Mouse (Mus musculus): ENCODE results near the gene Pim3.
"Not testable (repeated sequence)": the region's sequence is repeated elsewhere in the genome, so short reads cannot be mapped to it uniquely, and the experiment has no call there.

The Pim3 gene

DNA sequence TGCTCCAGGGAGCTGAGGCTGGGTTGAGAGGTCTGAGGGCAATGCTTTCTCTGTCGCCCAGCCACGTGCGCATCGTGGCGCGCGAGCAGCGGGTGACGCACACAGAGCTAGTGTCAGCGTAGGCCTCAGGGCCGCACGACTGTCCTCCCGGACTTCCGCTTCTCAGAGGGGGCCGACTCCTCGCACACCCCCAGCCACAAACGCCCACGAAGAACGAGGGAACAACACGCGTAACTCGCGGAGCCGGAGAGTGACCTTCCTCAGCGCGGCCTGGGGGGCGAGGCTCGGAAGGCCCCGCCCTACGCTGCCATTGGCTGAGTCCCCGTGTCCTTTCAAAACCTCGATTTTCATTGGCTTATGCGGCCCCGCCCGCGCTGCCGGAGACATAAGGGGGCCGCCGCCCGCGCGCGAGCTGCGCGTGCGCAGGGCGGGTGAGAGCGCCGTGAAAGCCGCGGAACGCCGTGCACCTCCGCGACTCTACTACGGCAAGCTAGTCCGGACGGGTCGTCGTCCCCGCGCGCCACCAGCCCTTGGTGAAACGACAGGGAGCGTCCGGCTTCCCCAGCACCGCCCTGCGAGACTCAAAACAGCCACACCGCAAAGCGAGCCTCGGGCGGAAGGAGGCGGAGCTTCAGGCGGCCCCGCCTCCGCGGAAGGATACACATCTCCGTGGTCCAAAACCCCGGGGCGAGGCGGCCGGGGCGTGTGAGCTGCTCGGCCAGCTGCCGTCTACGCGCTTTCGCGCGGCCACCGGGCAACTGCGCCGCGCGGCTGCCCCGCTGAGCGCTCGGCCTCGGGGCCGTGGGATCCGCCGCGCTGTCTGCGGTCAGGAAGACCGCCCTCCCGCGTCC is at the start of gene Pim3:
TSS of gene Pim3 (plus strand) at position 415 of the 851 bp plus-strand sequence.
- no peak for DNase-seq (ENCODE audit: extremely low read depth, low read depth, low spot score)

DNA sequence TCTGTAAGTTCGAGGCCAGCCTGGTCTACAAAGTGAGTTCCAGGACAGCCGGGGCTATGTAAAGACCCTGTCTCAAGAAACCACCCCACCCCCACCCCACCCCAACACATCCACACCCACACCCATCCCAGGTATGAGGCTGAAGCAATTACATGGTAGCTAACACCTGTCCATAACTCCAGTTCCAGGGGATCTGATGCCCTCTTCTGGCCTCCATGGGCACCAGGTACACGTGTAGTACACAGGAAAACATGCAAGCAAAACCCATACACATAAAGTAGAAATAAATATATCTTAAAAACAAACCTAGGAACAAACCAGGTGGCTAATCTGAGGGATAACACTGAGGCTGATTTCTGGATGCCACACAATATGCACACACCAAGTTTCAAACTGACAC is 48.7 kb upstream of the Pim3 start:
- DNase-seq (ENCODE audit: extremely low read depth, low read depth, low spot score): no peak

DNA sequence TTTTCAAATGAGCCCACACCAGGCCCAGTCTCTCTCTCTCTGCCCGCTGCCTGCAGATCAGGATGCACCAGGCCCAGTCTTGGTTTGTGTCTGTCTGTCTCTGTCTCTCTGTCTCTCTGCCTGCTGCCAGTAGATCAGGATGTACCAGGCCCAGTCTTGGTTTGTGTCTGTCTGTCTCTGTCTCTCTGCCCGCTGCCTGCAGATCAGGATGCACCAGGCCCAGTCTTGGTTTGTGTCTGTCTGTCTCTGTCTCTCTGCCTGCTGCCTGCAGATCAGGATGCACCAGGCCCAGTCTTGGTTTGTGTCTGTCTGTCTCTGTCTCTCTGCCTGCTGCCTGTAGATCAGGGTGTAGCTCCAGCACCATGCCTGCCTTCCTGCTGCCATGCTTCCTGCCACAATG is 48.1 kb upstream of the Pim3 start:
- not testable (repeated sequence) for DNase-seq (ENCODE audit: extremely low read depth, low read depth, low spot score)

DNA sequence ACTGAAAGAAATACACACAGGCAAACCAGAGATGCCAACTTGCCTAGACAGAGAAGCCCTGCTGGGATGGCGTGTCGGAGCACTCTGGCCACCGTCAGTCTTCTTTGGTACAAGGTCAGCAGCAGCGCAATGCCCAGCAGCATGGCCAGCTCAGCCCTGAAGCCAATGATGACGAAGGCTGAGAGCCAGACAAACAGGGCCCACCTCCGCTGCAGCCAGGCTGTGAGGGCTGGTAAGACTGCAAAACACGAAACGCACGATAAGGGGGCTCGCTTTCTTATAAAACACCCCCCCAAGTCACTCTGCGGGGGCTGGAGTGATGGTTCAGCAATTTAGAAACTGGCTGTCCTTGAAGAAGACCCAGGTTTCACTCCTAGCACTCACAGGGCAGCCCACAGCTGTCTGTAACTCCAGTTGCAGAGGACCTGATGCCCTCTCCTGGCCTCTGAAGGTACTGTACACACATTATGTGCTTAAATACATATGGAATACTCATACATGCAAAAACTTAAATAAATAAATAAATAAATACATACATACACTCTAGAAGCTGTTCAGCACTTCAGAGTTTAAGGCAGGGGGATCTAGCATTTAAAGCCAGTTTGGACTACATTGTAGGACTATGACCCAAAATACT is 47.5 kb upstream of the Pim3 start:
- DNase-seq (ENCODE audit: extremely low read depth, low read depth, low spot score): no peak

DNA sequence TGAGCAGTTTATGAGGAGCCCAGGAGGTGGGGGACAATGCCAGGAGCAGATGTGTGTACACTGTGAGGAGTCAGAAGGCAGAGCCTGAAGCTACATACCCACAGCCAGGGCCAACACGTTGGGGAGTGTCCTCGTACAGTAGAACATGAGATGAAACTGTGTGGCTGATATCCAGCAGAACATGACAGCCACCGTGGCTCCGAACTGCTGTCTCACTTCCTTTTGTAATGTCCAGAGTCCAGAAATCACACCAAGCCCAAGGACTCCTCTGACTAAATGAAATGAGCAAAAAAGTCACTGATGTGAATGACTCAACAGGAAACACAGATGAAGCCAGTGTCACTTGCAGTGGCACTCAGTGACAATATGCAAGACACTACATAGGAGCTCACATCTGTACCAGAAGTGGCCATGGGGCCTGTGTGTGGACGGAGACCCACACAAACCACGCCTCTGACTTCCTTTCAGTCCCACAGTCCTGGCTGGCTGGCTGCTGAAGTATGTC is 46.7 kb upstream of the Pim3 start:
- DNase-seq (ENCODE audit: extremely low read depth, low read depth, low spot score): no peak

DNA sequence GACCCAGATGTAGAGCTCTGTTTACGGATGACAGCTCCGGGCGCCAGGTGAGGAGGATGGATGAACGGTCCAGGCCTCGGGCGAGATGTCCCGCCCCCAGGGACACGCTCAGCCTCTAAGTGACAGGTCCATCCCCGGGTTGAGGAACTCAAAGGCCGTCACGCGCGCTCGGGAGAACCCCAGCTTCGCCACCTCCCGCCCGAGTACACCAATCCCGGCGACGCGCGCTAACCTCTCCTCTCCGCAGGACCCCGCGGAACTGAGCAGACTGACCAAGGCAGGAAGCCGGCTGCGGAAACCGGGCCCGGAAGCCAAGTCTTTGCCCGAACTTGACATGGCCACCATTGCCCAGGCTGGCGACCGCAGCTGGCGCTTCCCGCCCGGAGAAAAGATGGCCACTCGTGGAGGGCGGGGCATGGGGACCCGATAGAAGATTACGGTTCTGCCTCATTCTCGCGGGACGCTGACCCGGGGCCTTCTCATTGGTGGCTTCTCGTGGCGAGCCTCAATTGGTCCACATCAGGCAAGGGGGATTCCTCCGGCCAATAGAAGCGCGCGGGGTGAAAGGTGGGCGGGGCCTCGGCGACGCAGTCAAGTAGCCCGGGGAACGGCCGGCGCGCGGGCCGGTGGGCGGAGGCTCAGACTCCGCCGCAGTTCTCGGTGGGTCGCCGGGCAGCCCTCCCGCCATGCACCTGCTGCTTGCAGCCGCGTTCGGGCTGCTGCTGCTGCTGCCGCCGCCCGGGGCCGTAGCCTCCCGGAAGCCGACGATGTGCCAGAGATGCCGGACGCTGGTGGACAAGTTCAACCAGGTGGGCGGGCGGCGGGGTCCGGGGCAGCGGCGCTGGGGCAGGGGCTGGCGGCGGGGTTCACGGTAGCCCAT is 42.7 kb upstream of the Pim3 start, which contains the start of the genes Alg12 and Creld2:
TSS of gene Alg12 (minus strand) at position 293 of the 880 bp plus-strand sequence.
TSS of gene Creld2 (plus strand) at position 621 of the 880 bp plus-strand sequence.
- peak; percentile 82 for DNase-seq (ENCODE audit: extremely low read depth, low read depth, low spot score)

DNA sequence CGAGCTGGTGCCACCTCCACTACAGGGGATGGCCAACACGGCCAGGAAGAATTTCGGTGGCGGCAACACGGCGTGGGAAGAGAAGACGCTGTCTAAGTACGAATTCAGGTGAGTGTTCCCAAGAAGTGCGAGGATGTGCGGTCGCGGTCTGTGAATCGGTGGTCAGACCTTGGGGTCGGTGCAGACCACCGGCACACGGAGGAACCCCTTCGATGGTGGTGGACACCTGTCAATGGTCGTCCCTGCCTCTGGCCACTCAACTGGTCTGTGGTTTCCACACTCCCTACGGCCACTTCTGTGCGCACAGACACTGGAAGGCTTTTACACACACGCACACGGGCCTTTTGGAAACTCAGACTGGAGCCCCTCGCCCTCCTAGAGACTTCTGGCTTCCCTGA is 42.1 kb upstream of the Pim3 start:
- DNase-seq (ENCODE audit: extremely low read depth, low read depth, low spot score): no peak

DNA sequence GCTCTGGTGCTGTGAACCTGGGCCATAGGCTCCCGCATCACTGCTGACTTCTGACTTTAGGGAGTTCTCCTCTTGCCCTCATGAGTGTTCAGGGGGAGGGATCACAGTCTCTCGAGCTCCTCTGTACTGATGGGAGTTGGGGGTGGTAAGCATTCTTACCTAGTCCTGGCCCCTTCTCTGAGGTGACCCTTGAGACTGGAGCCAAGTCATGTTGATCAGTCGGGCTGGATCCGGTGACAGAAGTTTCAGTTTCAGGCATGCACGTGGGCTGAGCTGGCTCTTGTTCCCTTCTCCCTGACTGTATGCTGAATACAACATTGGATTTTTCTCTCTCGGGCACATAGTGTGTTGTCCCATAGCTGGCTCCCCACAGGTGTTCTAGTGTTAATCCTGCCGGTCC is 40.6 kb upstream of the Pim3 start:
- DNase-seq (ENCODE audit: extremely low read depth, low read depth, low spot score): no peak

DNA sequence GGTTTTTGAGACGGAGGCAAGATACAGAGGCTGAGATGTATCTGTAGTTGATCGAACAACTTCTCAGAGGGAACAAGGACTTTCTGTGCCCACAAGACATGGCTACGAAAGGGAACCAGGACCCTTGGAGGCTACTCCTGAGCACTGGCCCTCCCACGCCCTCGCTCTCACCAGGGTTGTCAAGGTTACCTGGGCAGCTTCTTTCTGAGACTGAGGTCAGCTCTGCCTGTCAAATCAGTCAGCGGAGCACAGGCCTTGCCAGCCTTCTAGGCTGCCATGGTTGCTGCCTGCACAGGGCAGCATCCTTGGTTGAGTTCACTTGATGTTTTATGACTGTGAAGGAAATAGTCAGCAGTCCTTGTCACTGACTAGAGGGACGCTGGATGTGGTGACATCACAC is 39.5 kb upstream of the Pim3 start:
- DNase-seq (ENCODE audit: extremely low read depth, low read depth, low spot score): no peak

DNA sequence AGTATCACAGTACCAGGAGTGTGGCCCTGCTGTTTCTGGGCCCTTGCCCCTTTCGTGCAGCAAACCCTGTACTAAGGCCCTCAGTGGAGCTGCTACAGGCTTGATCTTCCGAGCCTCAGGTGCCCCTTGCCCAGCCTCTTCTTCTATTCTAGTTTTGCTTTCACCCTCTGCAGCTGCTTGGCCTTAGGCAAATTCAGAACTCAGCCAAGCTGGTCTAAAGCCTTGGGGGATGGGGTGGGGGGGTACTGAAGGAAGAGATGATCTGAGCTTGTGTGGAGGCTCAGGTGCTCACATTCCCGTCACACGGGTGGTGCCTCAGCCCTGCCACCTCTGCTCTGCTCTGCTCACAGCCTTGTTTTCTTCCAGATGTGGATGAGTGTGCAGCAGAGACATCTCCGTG is 38.6 kb upstream of the Pim3 start:
- no peak for DNase-seq (ENCODE audit: extremely low read depth, low read depth, low spot score)

DNA sequence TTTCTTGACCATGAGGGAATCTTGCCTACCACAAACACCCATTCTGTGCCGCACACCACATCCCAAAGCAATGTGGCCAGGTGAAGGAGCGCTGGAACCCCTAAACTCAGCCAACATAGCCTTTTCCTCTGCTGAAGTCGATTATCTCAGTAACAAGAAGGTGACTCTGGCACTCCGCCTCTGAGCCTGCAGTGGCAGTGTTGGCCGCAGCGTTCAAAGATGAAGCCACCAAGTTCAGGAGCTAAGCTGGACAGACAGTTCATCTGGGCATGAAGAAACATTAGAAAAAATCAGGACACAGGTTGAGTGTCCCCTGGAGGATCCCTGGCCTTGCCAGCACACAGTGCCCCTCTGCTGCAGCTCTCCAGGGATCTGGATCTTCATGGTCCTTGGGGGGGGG is 34.5 kb upstream of the Pim3 start:
- DNase-seq (ENCODE audit: extremely low read depth, low read depth, low spot score): no peak

DNA sequence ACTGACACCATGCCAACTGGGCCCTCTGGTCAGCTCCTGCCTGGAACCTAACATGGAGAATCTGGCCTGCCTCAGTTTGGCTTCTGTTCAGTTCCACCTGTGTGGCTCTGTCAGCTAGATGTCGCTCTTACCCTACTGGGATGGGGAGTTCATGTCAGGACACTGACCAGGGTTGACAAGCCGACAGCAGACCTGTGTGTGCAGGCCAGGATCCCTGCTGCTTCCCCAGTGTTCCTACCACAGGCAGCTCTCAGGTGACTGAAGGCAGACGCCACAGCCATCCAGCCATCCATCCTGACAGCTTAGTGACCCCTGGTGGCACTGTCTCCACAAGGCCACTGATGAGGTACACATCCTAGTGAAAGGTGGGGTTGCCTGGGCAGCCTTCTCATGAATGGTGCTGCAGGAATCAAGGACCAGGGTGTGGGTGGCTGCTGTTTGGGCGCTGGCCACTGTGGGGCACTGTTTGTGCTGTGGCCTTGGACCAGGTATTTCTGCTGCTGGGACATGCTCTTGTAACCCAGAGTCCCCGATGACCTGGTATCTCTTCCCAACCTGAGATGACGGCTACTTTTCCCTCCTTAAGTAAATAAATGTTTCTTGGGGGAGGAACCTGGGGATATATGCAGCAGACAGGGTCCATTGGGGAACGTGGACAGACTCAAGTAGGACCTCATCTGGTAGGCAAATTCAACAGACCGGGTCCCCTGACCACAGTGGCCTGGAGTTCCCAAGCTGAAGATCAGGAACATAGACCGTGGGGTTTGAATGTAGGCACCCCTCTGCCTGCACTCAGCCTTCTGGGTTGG is 33.8 kb upstream of the Pim3 start:
- DNase-seq (ENCODE audit: extremely low read depth, low read depth, low spot score): no peak

DNA sequence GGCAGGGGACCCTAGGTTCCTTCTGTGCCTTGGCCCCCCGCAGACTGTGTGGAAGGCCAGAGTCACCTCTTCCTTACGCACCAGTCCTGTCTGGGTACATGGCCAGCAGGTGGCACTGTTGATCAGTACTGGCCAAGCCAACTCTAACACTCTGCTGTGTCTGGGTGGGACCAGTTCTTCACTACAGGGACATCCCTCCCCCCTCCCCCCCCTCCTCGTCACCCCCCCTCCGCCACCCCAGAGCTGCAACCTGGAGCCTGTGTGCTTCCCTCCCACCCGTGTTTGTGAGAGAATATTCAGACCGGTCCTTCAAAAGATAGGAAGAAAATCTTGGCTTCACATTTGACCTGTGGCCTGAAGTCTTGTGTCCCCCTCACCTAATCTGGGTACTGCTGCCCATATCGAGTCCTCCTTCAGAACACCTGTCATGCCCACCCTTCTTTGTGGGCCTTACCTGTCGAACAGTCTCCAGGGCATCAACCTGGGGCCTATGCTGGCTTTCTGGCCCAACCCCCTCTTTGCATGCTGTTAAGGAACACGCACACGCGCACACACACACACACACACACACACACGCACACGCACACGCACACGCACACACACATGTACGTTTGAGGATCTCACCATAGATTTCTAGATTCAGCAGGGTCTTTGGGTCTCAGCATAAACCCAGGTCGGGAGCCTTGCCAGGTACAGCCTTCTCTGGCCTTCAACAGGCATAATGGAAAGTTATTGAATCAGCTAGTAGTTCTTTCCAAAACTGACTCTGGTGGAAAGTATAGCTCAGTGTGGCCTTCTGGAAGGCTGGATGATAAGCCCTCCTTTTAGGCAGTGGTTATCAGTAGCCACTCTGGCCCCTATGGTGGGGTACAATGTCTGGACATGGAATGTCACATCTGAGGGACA is 32.9 kb upstream of the Pim3 start:
- no peak for DNase-seq (ENCODE audit: extremely low read depth, low read depth, low spot score)

DNA sequence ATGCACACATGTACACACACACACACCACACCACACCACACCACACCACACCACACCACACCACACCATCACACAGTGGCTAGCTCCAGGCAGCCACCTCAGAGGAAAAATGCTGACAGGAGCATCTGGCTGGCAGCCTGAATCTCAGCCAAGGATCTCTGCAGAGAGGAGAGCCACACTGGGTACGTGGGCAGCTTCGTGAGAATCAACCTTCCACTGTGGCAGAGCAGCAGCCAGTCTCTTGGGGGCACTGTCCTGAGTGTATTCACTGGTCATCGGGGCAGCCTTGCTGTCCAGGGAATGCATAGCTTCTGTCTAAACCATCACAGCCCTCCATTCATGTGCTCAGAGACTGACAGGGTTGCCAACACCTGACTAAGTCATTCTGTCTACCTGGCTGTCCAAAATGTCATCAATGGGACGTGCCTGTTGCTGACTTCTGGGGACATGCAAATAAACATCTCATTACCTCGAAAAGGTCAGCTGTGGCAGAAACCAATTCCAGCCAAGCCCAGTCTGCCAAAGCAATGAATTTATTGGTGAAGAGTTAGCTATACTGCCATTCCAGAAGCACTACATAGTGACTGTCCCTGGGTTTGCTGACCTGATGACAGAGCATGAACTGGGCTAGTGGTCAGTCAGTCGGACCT is 32.1 kb upstream of the Pim3 start:
- DNase-seq (ENCODE audit: extremely low read depth, low read depth, low spot score): no peak

DNA sequence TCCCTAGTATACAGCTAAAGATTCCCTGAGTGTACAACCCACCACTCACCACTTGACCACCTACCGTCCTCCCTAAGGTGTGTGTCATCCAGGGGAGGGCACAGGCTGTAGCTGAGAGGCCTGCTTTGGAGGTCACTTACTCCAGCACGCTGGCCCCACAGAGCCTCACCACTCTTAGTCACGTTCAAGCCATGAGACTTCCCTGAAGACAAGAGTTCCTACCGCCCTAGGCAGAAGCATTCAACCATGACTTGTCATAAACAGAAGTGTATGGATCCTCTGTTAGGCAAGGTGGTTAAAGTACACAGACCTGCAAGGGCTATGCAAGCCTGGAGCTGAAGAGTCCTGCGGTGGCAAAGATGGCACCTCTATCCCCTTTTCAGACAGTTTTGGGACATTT is 31.3 kb upstream of the Pim3 start:
- DNase-seq (ENCODE audit: extremely low read depth, low read depth, low spot score): no peak

DNA sequence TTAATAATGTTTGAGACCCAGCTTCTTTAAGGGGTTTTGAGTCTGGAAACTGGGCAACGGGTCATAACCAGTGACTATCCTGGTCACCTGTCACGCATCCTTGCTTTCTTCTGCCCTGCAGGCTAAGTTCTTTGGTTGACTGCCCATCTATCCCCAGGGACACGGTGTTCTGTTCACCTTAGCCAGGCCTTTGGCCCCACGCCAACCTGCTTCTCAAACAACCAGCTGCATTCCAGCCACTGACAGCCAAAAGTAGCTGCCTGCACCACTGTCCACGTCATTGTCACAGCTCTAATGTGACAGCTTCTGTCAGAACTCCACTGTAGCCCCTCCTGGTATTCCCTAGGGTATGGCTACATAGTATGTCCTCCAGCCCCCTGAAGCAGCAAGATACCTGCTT is 30.5 kb upstream of the Pim3 start:
- no peak for DNase-seq (ENCODE audit: extremely low read depth, low read depth, low spot score)

DNA sequence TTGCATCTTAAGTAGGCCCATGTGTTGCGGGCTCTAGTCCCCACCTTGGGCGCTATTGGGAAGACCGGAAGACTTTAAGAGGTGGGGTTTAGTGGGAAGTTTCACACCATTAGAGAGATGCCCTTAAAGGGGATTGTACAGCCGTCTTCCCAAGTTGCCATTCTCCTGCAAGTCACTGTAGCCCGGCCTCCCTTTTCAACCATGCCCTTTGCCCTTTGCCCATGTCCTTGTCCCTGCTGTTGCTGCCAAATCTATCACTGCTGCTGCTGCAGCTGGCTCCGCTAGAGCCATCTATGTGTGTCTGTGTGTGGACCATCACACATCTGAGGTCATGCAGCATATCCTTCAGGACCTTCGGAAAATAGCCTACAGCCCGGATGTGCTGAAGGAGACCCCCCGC is 29.4 kb upstream of the Pim3 start:
- DNase-seq (ENCODE audit: extremely low read depth, low read depth, low spot score): no peak

DNA sequence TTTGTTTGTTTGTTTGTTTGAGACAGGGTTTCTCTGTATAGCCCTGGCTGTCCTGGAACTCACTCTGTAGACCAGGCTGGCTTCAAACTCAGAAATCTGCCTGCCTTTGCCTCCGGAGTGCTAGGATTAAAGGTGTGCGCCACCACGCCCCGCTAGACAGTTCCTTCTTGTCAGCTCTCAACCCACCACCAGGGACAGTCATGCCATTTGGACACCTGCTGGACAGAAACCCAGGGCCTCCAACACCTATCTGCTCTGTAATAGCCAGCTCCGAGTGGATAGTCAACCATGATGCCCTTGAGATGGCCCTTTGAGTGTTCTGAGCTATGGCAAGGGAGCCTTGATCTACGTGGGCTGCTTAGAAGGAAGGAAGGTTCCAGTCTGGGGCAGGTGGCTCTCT is 26.0 kb upstream of the Pim3 start:
- DNase-seq (ENCODE audit: extremely low read depth, low read depth, low spot score): no peak

DNA sequence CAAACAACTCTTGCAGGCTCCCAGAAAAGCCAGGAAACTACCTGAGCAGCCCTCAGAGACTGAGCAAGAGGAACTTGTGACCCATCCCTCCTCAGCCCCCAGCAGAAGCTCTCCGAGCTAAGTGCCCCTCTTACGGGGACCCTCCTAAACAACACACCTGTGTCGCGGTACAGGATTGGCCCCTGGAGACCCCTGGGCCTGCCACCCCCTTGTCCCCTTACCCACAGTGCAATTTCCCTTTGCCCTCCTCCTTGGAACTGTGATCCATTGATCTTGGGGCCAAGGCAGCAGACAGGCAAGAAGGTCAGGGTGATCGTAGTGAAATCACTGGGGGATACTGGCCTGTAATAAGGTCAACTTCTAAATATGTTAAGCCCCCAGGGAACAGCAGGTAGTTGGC is 25.4 kb upstream of the Pim3 start:
- no peak for DNase-seq (ENCODE audit: extremely low read depth, low read depth, low spot score)

All from fat pad, adult 2 months (tissue).